Mouse (Mus musculus) heart, postnatal 14 days (tissue): ENCODE data around the gene Ckmt1. TPM values are rescaled to one million over a fixed set of nuclear protein-coding genes. Genes with fewer than 3 reads are reported as not detected.
A peak's percentile ranks its signal among the peaks of the same experiment; 100 is the strongest.

Experiments used
- DNase-seq, 2 experiments: peaks; one replicate each; pipeline ENCODE4 v3.0.0; 2021 to 2022
- intact Hi-C: fragments of 180-260 bp; cut with DNase I; formaldehyde crosslinking; loops from one replicate; pipeline ENCODE4 v1.15.1; 2025
- total RNA-seq, 2 experiments: library from RNA; stranded (reverse); gene quantifications; 2 replicates each; pipeline ENCODE4 v1.2.3; 2021

The Ckmt1 gene
- total RNA-seq, 2 experiments from 2014 or later: 1.3 to 1.6 TPM

DNA sequence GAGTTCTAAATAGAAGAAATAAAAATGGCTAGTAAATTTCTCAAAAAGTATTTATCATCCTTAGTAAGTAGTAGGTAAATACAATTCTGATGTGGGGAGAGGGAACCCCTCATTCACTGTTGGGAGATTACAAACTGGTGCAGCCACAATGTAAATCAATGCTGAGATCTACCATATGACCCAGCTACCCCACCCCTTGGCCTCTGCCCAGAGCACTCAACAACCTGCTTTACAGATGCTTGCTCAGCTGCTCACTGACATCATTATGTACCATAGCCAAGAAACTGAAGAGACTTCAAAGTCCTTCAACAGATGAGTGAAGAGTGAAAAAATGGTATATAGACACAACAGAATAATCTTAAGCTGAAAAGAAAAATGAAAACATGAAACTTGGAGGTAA is 45.8 kb downstream of the Ckmt1 start:
- intact Hi-C loops: no loop called here
- no peak for DNase-seq

GRCm38 (mm10) chr2:121408160-121408559 is 50.6 kb downstream of the Ckmt1 start:
- intact Hi-C loops: loop anchor here (2.0 kb wide), 1 partner anchor 27 kb away; no protein-coding TSS in a partner anchor
- DNase-seq: peak; percentile 33 to 43

GRCm38 (mm10) chr2:121412843-121413386 is 55.4 kb downstream of the Ckmt1 start:
- DNase-seq: no peak
- intact Hi-C loops: loop anchor here (5.0 to 10.0 kb wide), 2 partner anchors 34 to 1318 kb away; partner anchors contain the start of gene Serf2

Other genes starting within 250 kb of the Ckmt1 start
- gene Tgm7, start 247.9 kb upstream of the Ckmt1 start, total RNA-seq: not detected
- gene Adal, start 217.3 kb upstream of the Ckmt1 start, total RNA-seq: 10 to 100 TPM; 10.5 to 11.7 TPM
- gene Lcmt2, start 217.1 kb upstream of the Ckmt1 start, total RNA-seq: 1 to 10 TPM; 8.8 to 9.2 TPM
- gene Tubgcp4, start 187.1 kb upstream of the Ckmt1 start, total RNA-seq: 10 to 100 TPM; 15.5 to 16.1 TPM
- gene Zscan29, start 186.6 kb upstream of the Ckmt1 start, total RNA-seq: 1 to 10 TPM; 7.6 to 8.5 TPM
- 10 to 100 TPM; 32.5 to 41.3 TPM for gene Trp53bp1, start 86.3 kb upstream of the Ckmt1 start, total RNA-seq
- gene Map1a, start 68.1 kb upstream of the Ckmt1 start, total RNA-seq: 1 to 10 TPM; 7.6 to 8.7 TPM
- gene Ppip5k1, start 2.3 kb upstream of the Ckmt1 start, total RNA-seq: 10 to 100 TPM; 27.2 to 31.4 TPM
- gene Strc, start 29.5 kb downstream of the Ckmt1 start, total RNA-seq: not detected
- gene Pdia3, start 56.1 kb downstream of the Ckmt1 start, total RNA-seq: 100 to 1,000 TPM; 115 to 150 TPM
- gene Catsper2, start 56.1 kb downstream of the Ckmt1 start, total RNA-seq: 1 to 10 TPM; 3.2 to 3.9 TPM
- not detected for gene Ell3, start 86.6 kb downstream of the Ckmt1 start, total RNA-seq
- gene Serf2, start 91.5 kb downstream of the Ckmt1 start, total RNA-seq: 100 to 1,000 TPM; 341 to 387 TPM
- 10 to 100 TPM; 18.2 to 20.4 TPM for gene Hypk, start 95.6 kb downstream of the Ckmt1 start, total RNA-seq
- gene Serinc4, start 99.1 kb downstream of the Ckmt1 start, total RNA-seq: under 1 TPM in 1 of 2 experiments, not detected in 1; 0.17 TPM
- gene Mfap1b, start 116.4 kb downstream of the Ckmt1 start, total RNA-seq: 10 to 100 TPM; 25.7 to 25.9 TPM
- gene Mfap1a, start 149.0 kb downstream of the Ckmt1 start, total RNA-seq: 10 to 100 TPM; 27.2 to 28.2 TPM
- 1 to 10 TPM; 3.2 to 5.5 TPM for gene Wdr76, start 149.0 kb downstream of the Ckmt1 start, total RNA-seq